Mouse (Mus musculus): ENCODE results near the gene Cdc7.

Gene Cdc7

GRCm38 (mm10) chr5:106991300-106991929, 27.3 kb downstream of the Cdc7 start:
- DNase-seq (ENCODE audit: low spot score): no peak

GRCm38 (mm10) chr5:106994716-106995115, 30.6 kb downstream of the Cdc7 start:
- DNase-seq (ENCODE audit: low spot score): no peak

DNA sequence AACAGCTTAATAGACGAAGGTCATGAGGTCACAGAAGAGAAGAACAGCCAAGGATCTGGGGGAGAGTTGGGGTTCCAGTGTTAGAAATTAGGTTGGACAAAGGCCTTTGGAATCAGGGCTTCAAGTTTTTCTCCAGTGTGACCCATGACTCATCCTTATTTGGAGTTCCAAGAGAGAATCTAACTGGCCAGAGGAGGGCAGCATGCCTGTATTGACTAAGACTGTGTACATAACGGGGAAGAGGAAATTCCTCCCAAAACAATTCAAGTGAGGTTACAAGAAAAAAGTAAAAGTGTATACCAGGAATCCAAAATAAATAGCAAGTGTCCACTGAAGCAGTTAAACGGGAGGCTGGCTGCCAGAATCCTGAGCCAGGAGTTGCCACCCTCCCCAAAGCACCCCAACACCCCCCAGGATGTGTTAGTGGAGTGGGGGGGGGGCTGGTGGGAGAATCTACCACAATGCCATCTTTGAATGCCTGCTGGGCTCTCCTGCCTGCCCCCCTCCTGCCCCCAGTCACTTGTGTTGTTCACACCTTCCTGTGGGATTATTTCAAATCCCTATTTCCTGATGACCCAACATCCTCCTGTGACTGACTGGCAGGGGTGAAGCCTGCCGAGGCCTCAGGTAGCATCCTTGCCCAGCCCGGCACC, 31.9 kb downstream of the Cdc7 start:
- DNase-seq (ENCODE audit: low spot score): peak; percentile 60

DNA sequence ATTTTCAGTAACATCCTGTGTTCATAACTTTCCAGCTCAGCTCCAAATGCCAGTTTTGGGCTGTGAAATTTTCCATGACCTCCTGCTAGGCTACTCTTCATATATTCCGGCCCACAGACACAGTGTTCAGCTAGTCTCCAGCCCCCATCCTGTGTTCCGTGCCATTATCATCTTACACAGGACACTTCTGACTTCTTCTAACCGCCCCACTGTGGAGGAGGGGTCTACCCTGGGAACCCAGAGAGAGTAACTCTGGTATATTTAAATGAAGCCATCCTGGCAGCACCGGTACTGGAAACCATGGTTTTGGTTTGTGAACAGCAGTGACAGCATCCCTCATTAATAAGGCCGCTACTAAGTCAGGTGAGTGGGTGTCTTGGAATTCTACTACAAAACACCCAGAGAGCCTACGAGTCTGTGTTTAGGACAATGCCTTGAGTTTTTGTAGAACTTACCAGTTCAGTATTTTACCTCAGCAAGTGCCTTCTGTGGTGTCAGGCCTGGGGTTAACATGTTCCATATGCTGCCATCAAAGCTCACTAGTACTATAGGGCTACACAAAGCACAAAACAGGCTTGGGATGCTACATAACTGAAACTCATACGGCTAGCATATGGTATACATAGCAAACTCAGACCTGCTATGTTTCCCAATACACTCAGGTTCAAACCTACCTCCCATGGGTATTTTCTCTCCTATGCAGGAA, 32.6 kb downstream of the Cdc7 start:
- no peak for DNase-seq (ENCODE audit: low spot score)

- no peak for DNase-seq (ENCODE audit: low spot score)
Observed at GRCm38 (mm10) chr5:107001396-107002090, 37.4 kb downstream of the Cdc7 start.

- no peak for DNase-seq (ENCODE audit: low spot score)
Observed at GRCm38 (mm10) chr5:107002091-107002416, 37.9 kb downstream of the Cdc7 start.

DNA sequence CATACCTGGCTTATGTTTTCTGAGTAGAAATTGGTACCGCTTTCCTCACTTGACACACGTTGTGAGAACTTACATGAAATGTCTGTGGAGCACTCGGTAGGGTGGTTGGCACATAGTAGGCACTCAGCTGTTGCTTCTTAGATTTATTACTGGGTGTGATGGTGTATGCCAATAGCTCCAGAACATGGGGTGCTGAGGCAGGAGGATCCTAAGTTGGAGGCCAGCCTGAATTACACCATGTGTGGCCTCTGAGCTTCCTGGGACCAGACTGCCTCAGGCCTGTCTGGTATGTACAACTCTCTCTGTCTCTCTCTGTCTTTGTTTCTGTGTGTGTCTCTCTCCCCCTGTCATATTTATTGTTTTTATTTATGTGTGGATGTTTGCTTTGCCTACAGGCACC, 45.6 kb downstream of the Cdc7 start:
- no peak for DNase-seq (ENCODE audit: low spot score)

- no peak for DNase-seq (ENCODE audit: low spot score)
Observed at GRCm38 (mm10) chr5:107010300-107010699, 46.2 kb downstream of the Cdc7 start.

DNA sequence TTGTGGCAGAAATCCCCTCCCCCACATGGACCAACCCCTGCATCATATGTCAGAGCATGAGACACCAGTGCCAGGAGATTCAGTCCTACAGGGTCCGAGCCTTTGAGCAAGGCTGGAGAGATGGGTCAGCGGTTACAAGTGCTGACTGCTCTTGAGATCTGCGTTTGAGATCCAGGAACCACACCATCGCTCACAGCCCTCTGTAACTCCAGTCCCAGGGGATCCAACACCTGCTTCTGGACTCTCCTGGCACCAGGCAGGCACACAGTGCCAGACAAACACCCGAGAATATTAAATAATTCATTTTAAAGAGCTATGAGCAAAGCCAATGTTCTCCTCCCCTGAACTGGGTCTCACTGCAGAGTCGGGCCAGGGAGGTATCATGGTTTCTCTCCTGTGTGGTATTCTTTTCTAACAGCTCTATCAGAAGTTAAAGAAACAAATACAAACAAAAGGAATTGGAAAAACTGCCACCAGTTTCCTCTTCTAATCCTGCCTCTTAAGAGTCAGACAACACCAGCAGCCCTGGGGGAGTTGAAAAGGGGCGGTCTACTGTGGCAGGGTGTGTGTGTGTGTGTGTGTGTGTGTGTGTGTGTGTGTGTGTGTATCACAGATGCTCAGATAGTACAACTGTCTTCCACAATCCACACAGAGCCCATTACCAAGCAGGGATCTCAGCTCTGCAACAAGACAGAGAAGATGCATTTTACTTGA, 47.4 kb downstream of the Cdc7 start:
- DNase-seq (ENCODE audit: low spot score): no peak

GRCm38 (mm10) chr5:107012030-107012715, 48.1 kb downstream of the Cdc7 start:
- no peak for DNase-seq (ENCODE audit: low spot score)

GRCm38 (mm10) chr5:107013393-107013792, 49.3 kb downstream of the Cdc7 start:
- DNase-seq (ENCODE audit: low spot score): no peak

GRCm38 (mm10) chr5:107014146-107014545, 50.0 kb downstream of the Cdc7 start:
- no peak for DNase-seq (ENCODE audit: low spot score)

- DNase-seq (ENCODE audit: low spot score): no peak
Observed at GRCm38 (mm10) chr5:107015046-107015421, 50.9 kb downstream of the Cdc7 start.

DNA sequence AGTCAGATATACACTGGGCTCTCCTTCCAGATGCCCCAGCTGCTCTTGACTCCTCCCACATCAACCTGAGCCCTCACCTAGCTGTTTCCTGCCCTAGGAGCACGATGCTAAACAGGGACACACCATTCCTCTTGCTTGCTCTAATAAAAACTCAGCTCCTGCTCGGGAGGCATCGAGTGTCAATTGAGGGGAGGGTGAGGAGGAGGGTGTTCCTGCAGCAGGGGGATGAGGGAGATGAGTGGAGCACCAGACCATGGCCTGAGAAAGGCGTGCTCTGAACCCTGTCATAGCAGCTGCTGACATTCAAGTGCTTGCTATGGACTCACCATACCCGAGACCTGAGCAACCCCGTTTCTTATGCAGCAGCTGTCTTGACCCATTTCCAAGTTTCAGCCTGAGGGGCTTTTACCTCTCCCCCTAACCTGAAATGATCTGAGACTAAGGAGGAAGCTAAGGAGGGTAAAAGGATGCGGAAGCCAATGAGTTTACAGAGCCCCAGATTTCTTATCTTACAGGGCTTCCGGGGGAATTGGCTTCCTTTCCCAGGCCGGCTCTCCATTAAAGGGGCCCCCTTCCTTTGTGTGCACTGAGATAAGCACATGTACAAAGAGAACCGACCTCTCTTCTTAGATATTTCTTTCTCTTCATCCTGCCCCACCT, 51.4 kb downstream of the Cdc7 start:
- DNase-seq (ENCODE audit: low spot score): no peak

- no peak for DNase-seq (ENCODE audit: low spot score)
Observed at GRCm38 (mm10) chr5:107016538-107016937, 52.4 kb downstream of the Cdc7 start.

DNA sequence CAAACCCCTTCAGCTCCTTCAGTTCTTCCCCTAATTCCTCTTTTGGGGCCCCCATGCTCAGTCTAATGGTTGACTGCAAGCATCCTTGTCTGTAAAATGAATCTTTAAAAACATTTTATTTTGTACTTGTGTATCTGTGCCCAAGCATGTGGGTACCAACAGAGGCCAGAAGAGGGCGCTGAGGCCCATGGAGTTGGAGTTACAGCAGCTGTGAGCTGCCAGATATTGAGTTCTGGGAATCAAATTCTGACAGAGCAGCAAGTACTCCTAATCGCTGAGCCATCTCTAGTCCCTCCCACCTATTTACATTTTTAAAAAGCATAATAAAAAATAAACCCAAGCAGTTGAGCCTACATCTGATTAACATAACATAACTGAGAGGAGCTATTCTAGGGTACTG, 53.4 kb downstream of the Cdc7 start:
- no peak for DNase-seq (ENCODE audit: low spot score)

DNA sequence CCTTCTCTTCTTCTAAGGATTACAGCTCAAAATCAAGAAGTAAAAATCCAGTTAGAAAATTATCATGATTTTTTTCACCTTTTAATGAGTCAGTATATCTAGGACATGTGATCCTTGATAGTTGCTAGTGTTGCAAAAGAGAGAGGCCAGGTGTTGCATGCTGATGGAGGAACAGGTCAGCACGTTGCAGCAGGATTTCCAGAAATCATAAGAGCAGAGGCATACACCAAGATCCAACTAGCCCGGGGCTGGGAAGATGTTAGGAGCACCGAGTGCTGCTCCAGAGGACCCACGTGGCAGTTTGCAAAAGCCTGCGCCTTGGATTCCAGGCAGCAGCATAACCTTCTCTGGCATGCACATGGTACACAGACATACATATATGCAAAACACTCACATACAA, 54.9 kb downstream of the Cdc7 start:
- no peak for DNase-seq (ENCODE audit: low spot score)

DNA sequence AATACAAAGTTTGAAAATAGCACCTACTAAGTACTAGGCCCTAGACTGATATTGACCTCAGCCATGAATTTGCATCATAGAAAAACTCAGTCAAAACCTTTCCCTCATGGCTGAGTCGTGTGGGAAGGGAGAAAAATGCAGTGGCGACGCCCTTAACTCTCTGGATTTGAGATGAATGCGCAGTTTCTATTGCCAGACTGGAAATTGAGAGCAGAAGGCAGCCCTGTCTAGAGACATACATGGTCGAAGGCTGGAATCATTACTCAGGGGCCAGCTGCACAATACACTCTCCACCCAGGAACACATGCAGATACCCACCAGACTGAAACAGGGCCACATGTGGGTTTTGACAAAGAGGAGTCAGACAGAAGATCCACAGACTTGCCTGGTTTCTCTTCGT, 55.8 kb downstream of the Cdc7 start:
- no peak for DNase-seq (ENCODE audit: low spot score)

DNA sequence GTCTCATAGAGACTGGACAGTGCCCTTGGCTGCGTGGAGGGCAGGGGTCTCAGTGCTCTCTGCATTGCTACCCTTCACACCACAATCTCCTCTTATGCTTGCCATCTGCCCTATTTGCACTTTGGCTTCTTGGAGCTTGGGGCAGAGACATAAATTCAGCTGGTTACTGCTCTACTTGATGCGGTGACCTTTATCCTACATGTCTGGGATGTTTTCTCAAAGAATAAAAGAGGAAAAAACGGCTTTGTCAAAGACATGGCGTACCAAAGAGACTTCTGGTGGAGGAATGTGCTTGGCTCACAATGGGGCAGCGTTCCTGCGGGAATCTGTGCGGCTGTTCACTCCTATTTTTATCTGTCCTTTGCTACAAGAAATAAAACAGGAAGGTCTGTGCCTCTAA, 56.2 kb downstream of the Cdc7 start:
- DNase-seq (ENCODE audit: low spot score): no peak

DNA sequence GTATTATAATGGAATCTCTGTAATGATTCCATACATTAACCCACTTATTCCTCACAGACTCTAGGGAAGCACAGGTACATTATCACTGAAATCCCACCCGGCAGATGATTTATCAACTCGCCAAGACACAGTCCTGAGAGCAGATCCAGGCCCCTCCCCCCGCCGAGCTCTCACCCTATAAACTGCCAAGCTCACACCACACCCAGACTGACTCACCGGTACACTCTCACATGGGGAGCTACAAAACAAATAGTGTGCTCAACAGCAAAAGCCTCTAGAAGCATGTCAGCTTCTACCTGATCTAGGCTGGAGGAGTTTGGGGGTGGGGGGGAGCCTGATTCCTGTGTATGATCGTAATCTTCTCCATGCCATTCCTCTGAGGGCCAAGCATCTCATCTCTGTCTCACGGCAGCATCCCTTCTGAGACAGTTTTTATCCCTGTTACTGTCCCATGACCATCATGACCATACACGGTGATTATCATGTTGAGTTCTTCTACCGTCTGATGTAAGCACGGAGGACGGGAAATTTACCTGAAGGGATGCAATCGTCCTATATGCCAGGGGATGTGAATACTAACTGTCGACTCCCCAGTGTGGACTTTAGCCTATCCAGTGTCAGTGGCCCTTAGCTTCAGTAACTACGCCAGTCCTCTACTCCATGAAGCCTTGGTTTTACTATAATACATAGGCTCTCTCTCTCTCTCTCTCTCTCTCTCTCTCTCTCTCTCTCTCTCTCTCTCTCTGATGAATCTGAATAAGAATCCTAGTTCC, 57.4 kb downstream of the Cdc7 start:
- DNase-seq (ENCODE audit: low spot score): no peak

- DNase-seq (ENCODE audit: low spot score): no peak
Observed at GRCm38 (mm10) chr5:107022064-107022428, 57.9 kb downstream of the Cdc7 start.

Data from testis, postnatal 14 days (tissue).